31 mouse cellular contexts compared by ENCODE assay signal in genomic region chr19:29430516-29430915, GRCm38 (mm10). TPM values are rescaled to one million over a fixed set of nuclear protein-coding genes. Genes with fewer than 3 reads are reported as not detected.
A peak's percentile ranks its signal among the peaks of the same experiment; 100 is the strongest.
DNase-seq lines count a peak whose midpoint lies in the region; ATAC-seq and TF ChIP-seq lines count a peak whose summit lies in the region.
"Had no signal": no experiment of that assay in that cellular context is flagged by ENCODE, and none has a peak within 500 bp of the region (broad histone marks: within the 10 kb centered on the region; RNA-seq: fewer than 3 reads in every experiment).

No protein-coding gene starts in this region.

- TF ChIP-seq EP300 in CH12.LX (IDR thresholded peaks at IDR 0.05; ENCODE audit: low read length) = no peak

- dilution Hi-C loops in CH12.LX (cut with MboI; ENCODE audit: extremely low pct_ligation_motif_present, extremely low pct_unique_long_range_greater_than_20kb, low sequenced_read_pairs) = no loop called here

- no peak for TF ChIP-seq CTCF in CH12.LX (conservative IDR thresholded peaks at IDR 0.05 in 1 of 2, IDR thresholded peaks at IDR 0.05 in 1 of 2; ENCODE audit: low read depth in 2 of 2, low read length in 2 of 2)

- in situ Hi-C loops in CH12.LX (cut with MboI; ENCODE audit: low pct_ligation_motif_present, low pct_unique_long_range_greater_than_20kb, low sequenced_read_pairs) = no loop called here

- DNase-seq in liver (no peak), CH12.LX (ENCODE audit: extremely low read depth) (no peak)
- no peak for DNase-seq in right cerebral cortex, postnatal 36 days (ENCODE audit: low spot score in 2 of 2)
- DNase-seq in kidney, adult 11 months = no peak
- no peak for DNase-seq in midbrain, embryonic 14.5 days
- DNase-seq: adrenal gland, postnatal 25 days; cerebellum, adult 8-10 months; gastrocnemius, postnatal 25 days; kidney, adult 18-20 months; kidney, postnatal 10 days; lung, adult 18-20 months; right cerebral cortex, postnatal 4 days; thymus, adult 18-20 months; thymus, postnatal 4 days had no signal

- 0 out of 2 replicates have a peak overlapping the region, but pooled peaks have one; percentile 7 for H3K4me2 ChIP-seq in liver, embryonic 12.5 days
- H3K4me2 ChIP-seq in CH12.LX (ENCODE audit: insufficient read depth, low read depth, poor library complexity, severe bottlenecking) = peak overlapping the region; percentile 87
- H3K4me2 ChIP-seq in midbrain, embryonic 14.5 days (ENCODE audit: low read length) = no peak overlapping the region
- H3K4me2 ChIP-seq: embryonic facial prominence, embryonic 12.5 days; forebrain, embryonic 13.5 days; stomach, embryonic 15.5 days had no signal

- H3K9me3 ChIP-seq in liver, embryonic 12.5 days (replicated peaks) = no peaks in the 10 kb centered on the region
- H3K9me3 ChIP-seq in CH12.LX (replicated peaks; ENCODE audit: low read length) = peaks cover 8% of the 10 kb centered on the region
- no peaks in the 10 kb centered on the region for H3K9me3 ChIP-seq in midbrain, embryonic 14.5 days (ENCODE audit: control insufficient read depth, low read length)
- H3K9me3 ChIP-seq: embryonic facial prominence, embryonic 12.5 days; forebrain, embryonic 13.5 days; hindbrain, embryonic 10.5 days; midbrain, embryonic 10.5 days; stomach, embryonic 15.5 days had no signal

- ATAC-seq in liver, embryonic 12.5 days = no peak
- peak; percentile 72 for ATAC-seq in granulocyte monocyte progenitor cell, adult 5-6 weeks (replicated peaks; ENCODE audit: poor library complexity, severe bottlenecking)
- ATAC-seq in neutrophil, adult 5-6 weeks (ENCODE audit: extremely low read depth, insufficient number of reproducible peaks, low FRiP score, poor library complexity, severe bottlenecking) = peak; percentile 28; the same call in 1 of the 2 replicates
- ATAC-seq in midbrain, embryonic 14.5 days (ENCODE audit: low FRiP score, low TSS enrichment) = no peak
- ATAC-seq: forebrain, embryonic 13.5 days; hindbrain, postnatal 0 days; Patski had no signal

- H3K4me1 ChIP-seq in liver, embryonic 12.5 days = peaks cover 14% of the 10 kb centered on the region
- H3K4me1 ChIP-seq in CH12.LX (ENCODE audit: control insufficient read depth in 1 of 2, insufficient read depth in 2 of 2) = peaks cover 7 to 44% of the 10 kb centered on the region in 2 experiments
- H3K4me1 ChIP-seq in midbrain, embryonic 14.5 days (ENCODE audit: control insufficient read depth, insufficient read depth, low read length) = no peaks in the 10 kb centered on the region
- H3K4me1 ChIP-seq: embryonic facial prominence, embryonic 12.5 days; forebrain, embryonic 13.5 days; hindbrain, embryonic 10.5 days; midbrain, embryonic 10.5 days; stomach, embryonic 15.5 days had no signal

- no peaks in the 10 kb centered on the region for H3K27me3 ChIP-seq in liver, embryonic 12.5 days (replicated peaks)
- H3K27me3 ChIP-seq in CH12.LX (replicated peaks) = no peaks in the 10 kb centered on the region
- no peaks in the 10 kb centered on the region for H3K27me3 ChIP-seq in midbrain, embryonic 14.5 days (ENCODE audit: control insufficient read depth, insufficient read depth, low read length)
- H3K27me3 ChIP-seq: embryonic facial prominence, embryonic 12.5 days; forebrain, embryonic 13.5 days; stomach, embryonic 15.5 days had no signal

- TF ChIP-seq RAD21 in CH12.LX (IDR thresholded peaks at IDR 0.05; ENCODE audit: low read depth, low read length) = no peak

- H3K4me3 ChIP-seq in liver, embryonic 12.5 days = no peak overlapping the region
- H3K4me3 ChIP-seq in CH12.LX (replicated peaks in 1 of 3; ENCODE audit: low read depth in 2 of 3, low read length in 2 of 3, poor library complexity in 1 of 3) = no peak overlapping the region
- no peak overlapping the region for H3K4me3 ChIP-seq in midbrain, embryonic 14.5 days (replicated peaks; ENCODE audit: low read depth, low read length)
- H3K4me3 ChIP-seq: embryonic facial prominence, embryonic 12.5 days; erythroblast, embryonic 14.5 days; forebrain, embryonic 13.5 days; hindbrain, embryonic 10.5 days; midbrain, embryonic 10.5 days; stomach, embryonic 15.5 days had no signal

- no peaks in the 10 kb centered on the region for H3K36me3 ChIP-seq in liver, embryonic 12.5 days
- peaks cover 0 to 4% of the 10 kb centered on the region in 2 experiments for H3K36me3 ChIP-seq in CH12.LX (replicated peaks in 1 of 2; ENCODE audit: control insufficient read depth in 1 of 2, insufficient read depth in 1 of 2, low read length in 1 of 2)
- H3K36me3 ChIP-seq in midbrain, embryonic 14.5 days (ENCODE audit: control insufficient read depth, insufficient read depth, low read length) = no peaks in the 10 kb centered on the region
- H3K36me3 ChIP-seq: embryonic facial prominence, embryonic 12.5 days; hindbrain, embryonic 10.5 days; midbrain, embryonic 10.5 days; stomach, embryonic 15.5 days had no signal

- TF ChIP-seq POLR2A in CH12.LX (IDR thresholded peaks at IDR 0.05; ENCODE audit: low read depth, low read length) = no peak

- 51% methylated on average over 3 of the region's 3 CpGs for WGBS in liver, embryonic 12.5 days (ENCODE audit: insufficient replicate concordance)
- 87% methylated on average over 3 of the region's 3 CpGs for WGBS in midbrain, embryonic 14.5 days

- no peak overlapping the region for H3K27ac ChIP-seq in liver, embryonic 12.5 days
- no peak overlapping the region for H3K27ac ChIP-seq in CH12.LX (ENCODE audit: insufficient read depth, low read depth)
- H3K27ac ChIP-seq in midbrain, embryonic 14.5 days (replicated peaks; ENCODE audit: low read depth, low read length) = no peak overlapping the region
- H3K27ac ChIP-seq: embryonic facial prominence, embryonic 12.5 days; forebrain, embryonic 13.5 days; hindbrain, embryonic 10.5 days; hindbrain, postnatal 0 days; midbrain, embryonic 10.5 days; stomach, embryonic 15.5 days had no signal

- no peak overlapping the region for H3K9ac ChIP-seq in liver, embryonic 12.5 days
- no peak overlapping the region for H3K9ac ChIP-seq in CH12.LX (ENCODE audit: insufficient read depth, low read depth)
- no peak overlapping the region for H3K9ac ChIP-seq in midbrain, embryonic 14.5 days (replicated peaks; ENCODE audit: low read length)
- H3K9ac ChIP-seq: embryonic facial prominence, embryonic 12.5 days; forebrain, embryonic 13.5 days; stomach, embryonic 15.5 days had no signal

- H3K79me2 ChIP-seq in CH12.LX (replicated peaks; ENCODE audit: control insufficient read depth, extremely low read depth, insufficient read depth, poor library complexity, severe bottlenecking) = no peaks in the 10 kb centered on the region

TF ChIP-seq in CH12.LX, 34 proteins besides CTCF, POLR2A, EP300 and RAD21:
- TF ChIP-seq MYC (IDR thresholded peaks at IDR 0.05; ENCODE audit: low read depth, low read length) = no peak
- no peak for TF ChIP-seq MAX (IDR thresholded peaks at IDR 0.05; ENCODE audit: low read length)
- TF ChIP-seq ZC3H11A (IDR thresholded peaks at IDR 0.05; ENCODE audit: low read depth, low read length) = no peak
- no peak for TF ChIP-seq SIN3A (IDR thresholded peaks at IDR 0.05; ENCODE audit: low read length)
- TF ChIP-seq CHD1 (IDR thresholded peaks at IDR 0.05; ENCODE audit: low read depth, low read length) = no peak
- no peak for TF ChIP-seq ZMIZ1 (IDR thresholded peaks at IDR 0.05; ENCODE audit: low read depth, low read length)
- TF ChIP-seq E2F4 (IDR thresholded peaks at IDR 0.05; ENCODE audit: insufficient replicate concordance, low read depth, low read length) = no peak
- no peak for TF ChIP-seq KAT2A (IDR thresholded peaks at IDR 0.05; ENCODE audit: insufficient replicate concordance, low read length)
- TF ChIP-seq ELF1 (IDR thresholded peaks at IDR 0.05; ENCODE audit: low read depth, low read length) = no peak

RNA-seq across cellular contexts. Expression of gene Pdcd1lg2, which starts 19.8 kb away (rescaled TPM):
- polyA plus RNA-seq in liver, embryonic 12.5 days (2016; fragmentation: Nextera tagmentation; extraction: Ambion mirVana) = 0.17 TPM in 1 of 2 replicates, not detected in the other
- 1.6 and 1.7 TPM in 2 replicates for total RNA-seq in CH12.LX (2012; rRNA removed)
- total RNA-seq in CH12.LX (2014; rRNA removed) = 1.4 and 2.4 TPM in 2 replicates
- polyA plus RNA-seq in CH12.LX (2012; ENCODE audit: insufficient read length, low read depth) = 4.6 and 5.5 TPM in 2 replicates
- not detected in 2 replicates for total RNA-seq in granulocyte monocyte progenitor cell, adult 5-6 weeks (2014; fragmentation: Nextera tagmentation)
- total RNA-seq in granulocyte monocyte progenitor cell, adult 5-6 weeks (2017) = not detected in 2 replicates
- 5.8 and 5.9 TPM in 2 replicates for total RNA-seq in neutrophil, adult 5-6 weeks (2017)
- polyA plus RNA-seq in midbrain, embryonic 14.5 days (2014; fragmentation: Nextera tagmentation; extraction: Ambion mirVana) = 0.12 TPM in 1 of 2 replicates, not detected in the other
- total RNA-seq: adrenal gland, postnatal 25 days; gastrocnemius, postnatal 25 days; layer of hippocampus, adult 18-20 months; layer of hippocampus, postnatal 25 days had no signal
- polyA plus RNA-seq: cortical plate, adult 2 months; erythroblast, embryonic 14.5 days; forebrain, embryonic 13.5 days; heart, postnatal 0 days; hindbrain, embryonic 10.5 days; limb, embryonic 14.5 days; midbrain, embryonic 10.5 days; neural tube, embryonic 14.5 days; stomach, embryonic 15.5 days had no signal

Comparison
In these comparisons a context has a peak if more than half of its experiments do, and no peak if none do; other contexts are left out.
1. ATAC-seq: peak in granulocyte monocyte progenitor cell, adult 5-6 weeks (single experiment) and neutrophil, adult 5-6 weeks (single experiment); none in liver, embryonic 12.5 days (single experiment) and midbrain, embryonic 14.5 days (single experiment).